Mouse (Mus musculus) cortical plate, adult 2 months (tissue): ENCODE measurements at regions not wholly inside any gene's neighbourhood (a gene's known extent, or its start where the extent isn't known, plus 50 kb on each side); places are given as distances from the start of the nearest gene placed in this dataset.

Experiments used
- H3K27ac ChIP-seq: fragments of 200-500 bp; 2 replicates; pipeline ENCODE4 v1.5.1; 2012; ENCODE audit warnings: low read length, control low read depth, inconsistent platforms; ENCODE audit not compliant: insufficient read depth
- H3K4me1 ChIP-seq: fragments of 200-500 bp; 2 replicates; pipeline ENCODE4 v1.6.1; 2011; ENCODE audit warnings: low read length; ENCODE audit not compliant: control insufficient read depth, insufficient read depth
- H3K4me3 ChIP-seq: fragments of 200-500 bp; 2 replicates; pipeline ENCODE4 v1.5.1; 2011; ENCODE audit warnings: mild to moderate bottlenecking, low read length, control low read depth; ENCODE audit not compliant: insufficient read depth
- CTCF ChIP-seq: fragments of 200-500 bp; IDR thresholded peaks from 2 replicates; pipeline ENCODE4 v1.5.1; 2011; ENCODE audit warnings: mild to moderate bottlenecking, control low read depth, low read length; ENCODE audit not compliant: insufficient read depth; ENCODE audit errors: extremely low read depth
- POLR2A ChIP-seq: fragments of 200-500 bp; IDR thresholded peaks from 2 replicates; pipeline ENCODE4 v1.6.1; 2011; ENCODE audit warnings: mild to moderate bottlenecking, low read length, control low read depth; ENCODE audit not compliant: insufficient read depth; ENCODE audit errors: extremely low read depth

DNA sequence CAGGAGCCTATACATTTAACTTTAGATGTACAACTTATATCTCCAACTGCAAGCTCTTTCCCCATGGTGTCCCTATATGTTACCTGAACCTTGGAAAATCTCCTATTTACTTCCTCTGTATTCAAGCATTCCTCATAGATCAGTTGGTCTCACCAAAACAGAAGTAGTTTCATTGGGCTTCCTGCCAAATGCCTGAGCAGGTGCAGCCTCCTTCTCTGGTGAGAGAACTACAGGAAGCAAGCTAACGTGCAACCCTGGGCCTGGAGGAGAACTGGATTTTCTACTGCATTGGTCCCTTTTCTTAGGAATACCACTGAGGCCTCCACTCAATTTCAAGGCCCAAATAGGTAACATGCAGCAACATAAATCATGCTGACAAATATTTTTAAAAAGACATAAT is 400.6 kb upstream of the Actbl2 start:
- Histone ChIP-seq H3K4me1 (no peaks in the 10 kb centered on the region), H3K4me3 (no peak overlapping the region), H3K27ac (no peak overlapping the region)
- TF ChIP-seq POLR2A (no peak), CTCF (no peak)

DNA sequence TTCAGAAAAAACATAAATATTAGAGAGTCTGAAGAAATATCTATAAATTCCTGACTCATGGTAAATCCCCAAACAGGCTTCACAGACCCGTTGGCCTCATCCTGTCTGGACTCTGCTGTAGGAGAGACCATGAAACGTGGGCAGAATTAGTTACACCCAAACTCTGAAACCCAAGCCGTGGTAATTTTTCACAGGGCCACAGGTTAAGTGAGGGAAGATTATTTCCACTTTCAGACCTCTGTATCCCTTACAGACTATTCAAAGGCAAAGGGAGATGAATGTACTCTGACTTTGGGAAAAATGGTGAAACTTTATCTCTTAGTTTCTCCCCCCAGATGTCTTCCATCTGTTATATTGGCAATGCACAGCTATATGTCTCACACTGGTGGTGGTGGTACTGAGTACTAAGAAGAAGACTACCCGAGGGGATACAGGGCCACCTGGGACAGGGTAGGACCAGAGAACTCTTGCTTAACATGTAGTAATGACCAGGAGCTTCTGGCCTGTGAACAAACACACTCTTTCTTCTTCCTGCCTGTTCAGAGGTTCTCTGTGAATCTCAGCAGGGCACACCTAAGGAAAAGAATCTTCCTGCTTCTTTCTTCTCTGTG is 388.8 kb upstream of the Actbl2 start:
- TF ChIP-seq CTCF, result no peak
- no peak for TF ChIP-seq POLR2A
- Histone ChIP-seq H3K4me3 (no peak overlapping the region), H3K27ac (no peak overlapping the region), H3K4me1 (no peaks in the 10 kb centered on the region)

DNA sequence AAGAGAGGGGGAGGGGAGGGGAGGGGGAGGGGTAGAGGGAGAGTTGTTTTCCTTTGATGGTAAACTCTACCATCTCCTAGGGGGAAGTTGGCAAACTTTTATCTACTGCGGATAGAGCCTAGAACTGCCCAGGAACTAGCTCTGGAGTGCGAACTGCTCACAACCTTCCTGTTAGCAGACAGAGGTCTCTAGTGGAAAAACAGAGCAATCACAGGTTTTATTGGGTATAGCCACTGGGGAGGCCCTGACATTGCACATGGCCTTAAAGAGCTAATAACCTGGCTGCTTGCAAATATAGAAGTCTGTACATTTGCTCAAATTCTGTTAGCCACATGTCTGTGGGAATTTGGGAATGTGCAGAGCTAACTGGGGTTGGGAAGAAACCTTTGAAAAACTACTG is 388.1 kb upstream of the Actbl2 start:
- no peak overlapping the region for H3K4me3 ChIP-seq
- TF ChIP-seq CTCF (peak; percentile 43; the same call in 1 of the 2 replicates), POLR2A (no peak)
- no peaks in the 10 kb centered on the region for H3K4me1 ChIP-seq
- H3K27ac ChIP-seq, result no peak overlapping the region

DNA sequence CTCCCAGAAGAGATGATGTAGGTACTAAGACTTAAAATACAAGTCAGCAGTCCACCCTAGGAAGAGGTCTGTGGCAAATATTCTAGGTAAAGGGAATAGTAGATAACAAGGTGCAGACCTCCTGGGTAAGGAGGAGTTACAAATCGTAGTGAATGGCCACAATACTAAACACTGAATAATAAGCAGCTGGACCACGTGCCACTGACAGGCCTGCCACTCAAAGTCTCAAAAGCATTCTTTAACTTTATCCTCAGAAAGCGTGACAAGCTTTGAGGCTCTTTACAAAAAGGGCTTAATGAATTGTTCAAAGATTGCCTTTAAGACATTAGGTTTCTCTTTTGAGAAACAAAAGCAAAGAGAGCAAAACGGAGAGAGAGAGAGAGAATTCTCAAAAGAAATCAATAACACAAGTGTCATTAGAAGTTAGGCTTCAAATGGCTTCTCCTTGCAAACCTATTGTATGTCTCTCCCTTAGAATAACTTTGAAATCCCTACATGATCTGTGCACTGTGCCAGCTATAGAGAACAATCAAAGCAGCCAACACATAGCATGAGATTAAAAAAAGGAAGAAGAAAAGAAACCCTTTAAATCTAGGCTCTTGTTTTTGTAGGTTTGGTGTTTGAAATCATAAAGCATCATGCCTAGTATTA is 383.6 kb upstream of the Actbl2 start:
- Histone ChIP-seq H3K4me1 (no peaks in the 10 kb centered on the region), H3K4me3 (no peak overlapping the region), H3K27ac (no peak overlapping the region)
- TF ChIP-seq CTCF, result no peak
- TF ChIP-seq POLR2A, result no peak

DNA sequence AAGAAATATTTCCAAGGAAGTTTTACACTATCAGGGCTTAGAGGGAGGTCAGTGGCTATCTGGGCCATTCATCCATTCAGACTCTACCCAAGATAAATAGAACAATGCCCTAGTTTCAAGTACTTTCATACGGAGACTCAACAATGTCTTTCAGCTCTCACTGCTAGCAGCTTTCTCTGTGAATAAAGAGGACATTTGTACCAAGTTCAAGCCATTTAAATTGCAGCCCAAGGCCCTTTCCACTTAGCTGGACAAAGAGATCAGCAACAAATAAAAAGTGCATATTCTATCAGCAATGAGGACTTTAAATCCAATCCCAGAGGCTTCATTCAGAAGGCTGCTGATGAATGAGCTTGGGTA is 383.1 kb upstream of the Actbl2 start:
- no peaks in the 10 kb centered on the region for H3K4me1 ChIP-seq
- H3K27ac ChIP-seq, result no peak overlapping the region
- H3K4me3 ChIP-seq, result no peak overlapping the region
- no peak for TF ChIP-seq CTCF
- TF ChIP-seq POLR2A, result no peak

GRCm38 (mm10) chr13:110881573-110881972 is 373.2 kb upstream of the Actbl2 start:
- Histone ChIP-seq H3K4me1 (no peaks in the 10 kb centered on the region), H3K4me3 (no peak overlapping the region), H3K27ac (no peak overlapping the region)
- TF ChIP-seq CTCF, result no peak
- no peak for TF ChIP-seq POLR2A

- Histone ChIP-seq H3K4me3 (no peak overlapping the region), H3K27ac (0 out of 2 replicates have a peak overlapping the region, but pooled peaks have one; percentile 48), H3K4me1 (no peaks in the 10 kb centered on the region)
- TF ChIP-seq CTCF (no peak), POLR2A (no peak)
These were observed 372.6 kb upstream of the Actbl2 start for GRCm38 (mm10) chr13:110882173-110882572.

GRCm38 (mm10) chr13:110882661-110883172 is 372.1 kb upstream of the Actbl2 start:
- TF ChIP-seq CTCF (no peak), POLR2A (no peak)
- Histone ChIP-seq H3K4me1 (no peaks in the 10 kb centered on the region), H3K4me3 (no peak overlapping the region), H3K27ac (0 out of 2 replicates have a peak overlapping the region, but pooled peaks have one; percentile 48)

- Histone ChIP-seq H3K4me1 (no peaks in the 10 kb centered on the region), H3K27ac (no peak overlapping the region), H3K4me3 (no peak overlapping the region)
- TF ChIP-seq CTCF, result no peak
- TF ChIP-seq POLR2A, result no peak
These were observed 360.9 kb upstream of the Actbl2 start for GRCm38 (mm10) chr13:110893909-110894308.

- H3K27ac ChIP-seq, result no peak overlapping the region
- no peaks in the 10 kb centered on the region for H3K4me1 ChIP-seq
- TF ChIP-seq CTCF (no peak), POLR2A (no peak)
- no peak overlapping the region for H3K4me3 ChIP-seq
These were observed 359.5 kb upstream of the Actbl2 start for GRCm38 (mm10) chr13:110895349-110895748.
